In genomic region chr2:52523056-52523715, GRCm38 (mm10) we compare ENCODE assay signal across 16 mouse cellular contexts.
"Had no signal": no experiment of that assay in that cellular context is flagged by ENCODE, and none has a peak within 500 bp of the region (broad histone marks: within the 10 kb centered on the region; RNA-seq: fewer than 3 reads in every experiment).

No protein-coding gene starts in this region.

- H3K4me1 ChIP-seq: kidney, embryonic 15.5 days; limb, embryonic 13.5 days; midbrain, embryonic 15.5 days had no signal

- H3K9ac ChIP-seq: kidney, embryonic 15.5 days; limb, embryonic 13.5 days; liver, embryonic 13.5 days; midbrain, embryonic 15.5 days; neural tube, embryonic 15.5 days had no signal

- H3K4me3 ChIP-seq: kidney, embryonic 15.5 days; limb, embryonic 13.5 days; liver, embryonic 13.5 days; megakaryocyte, embryonic 14.5 days; midbrain, embryonic 15.5 days; neural tube, embryonic 15.5 days had no signal

- H3K36me3 ChIP-seq: kidney, embryonic 15.5 days; limb, embryonic 13.5 days; liver, embryonic 13.5 days; midbrain, embryonic 15.5 days; neural tube, embryonic 15.5 days had no signal

- ATAC-seq: intestine, embryonic 16.5 days; midbrain, embryonic 15.5 days had no signal

- DNase-seq: kidney, adult 2 months; kidney, postnatal 25 days; left cerebral cortex, postnatal 4 days; liver, embryonic 13.5 days; lung, adult 18-20 months; lung, postnatal 10 days; right cerebral cortex, adult 18-20 months; right cerebral cortex, postnatal 25 days; thymus, adult 18-20 months; thymus, postnatal 14 days had no signal

- H3K27ac ChIP-seq: kidney, embryonic 15.5 days; limb, embryonic 13.5 days; liver, embryonic 13.5 days; midbrain, embryonic 15.5 days; neural tube, embryonic 15.5 days had no signal

- H3K27me3 ChIP-seq: kidney, embryonic 15.5 days; limb, embryonic 13.5 days; liver, embryonic 13.5 days; midbrain, embryonic 15.5 days; neural tube, embryonic 15.5 days had no signal
